Mouse (Mus musculus): Measurements from ENCODE around the gene Ampd1. TPM values are rescaled to one million over a fixed set of nuclear protein-coding genes. Genes with fewer than 3 reads are reported as not detected.

Gene Ampd1
- total RNA-seq, 2 experiments from 2014 or later: not detected

- ATAC-seq (replicated peaks; ENCODE audit: poor library complexity): no peak
Measured at GRCm38 (mm10) chr3:103146330-103147166, 72.7 kb downstream of the Ampd1 start.

- ATAC-seq (replicated peaks; ENCODE audit: poor library complexity): no peak
Measured at GRCm38 (mm10) chr3:103147775-103148174, 74.0 kb downstream of the Ampd1 start.

GRCm38 (mm10) chr3:103148941-103149340, 75.1 kb downstream of the Ampd1 start:
- ATAC-seq (replicated peaks; ENCODE audit: poor library complexity): no peak

Other genes with a start within 250 kb of the Ampd1 start
- gene Sycp1, start 137.9 kb upstream of the Ampd1 start, total RNA-seq (2015): not detected in 2 replicates
- not detected in 2 replicates for gene Sycp1, start 137.9 kb upstream of the Ampd1 start, total RNA-seq (2017)
- gene Nr1h5, start 109.9 kb upstream of the Ampd1 start, total RNA-seq (2015): not detected in 2 replicates
- gene Nr1h5, start 109.9 kb upstream of the Ampd1 start, total RNA-seq (2017): not detected in 2 replicates
- 36.6 and 41.4 TPM in 2 replicates for gene Sike1, start 78.3 kb upstream of the Ampd1 start, total RNA-seq (2015)
- 14.5 and 19.5 TPM in 2 replicates for gene Sike1, start 78.3 kb upstream of the Ampd1 start, total RNA-seq (2017)
- gene Csde1, start 53.6 kb upstream of the Ampd1 start, total RNA-seq (2015): 283 and 297 TPM in 2 replicates
- 545 and 751 TPM in 2 replicates for gene Csde1, start 53.6 kb upstream of the Ampd1 start, total RNA-seq (2017)
- gene Nras, start 15.7 kb upstream of the Ampd1 start, total RNA-seq (2015): 65.6 and 65.7 TPM in 2 replicates
- gene Nras, start 15.7 kb upstream of the Ampd1 start, total RNA-seq (2017): 60.8 and 77.7 TPM in 2 replicates
- gene Dennd2c, start 28.6 kb downstream of the Ampd1 start, total RNA-seq (2015): 1.1 and 1.4 TPM in 2 replicates
- 0.54 and 1.1 TPM in 2 replicates for gene Dennd2c, start 28.6 kb downstream of the Ampd1 start, total RNA-seq (2017)
- 129 and 130 TPM in 2 replicates for gene Bcas2, start 97.6 kb downstream of the Ampd1 start, total RNA-seq (2015)
- gene Bcas2, start 97.6 kb downstream of the Ampd1 start, total RNA-seq (2017): 169 and 190 TPM in 2 replicates
- gene Trim33, start 205.3 kb downstream of the Ampd1 start, total RNA-seq (2015): 97.0 and 110 TPM in 2 replicates
- gene Trim33, start 205.3 kb downstream of the Ampd1 start, total RNA-seq (2017): 47.9 and 54.6 TPM in 2 replicates